Mouse (Mus musculus): ENCODE measurements at regions not wholly inside any gene's neighbourhood (a gene's known extent, or its start where the extent isn't known, plus 50 kb on each side); places are given as distances from the start of the nearest gene placed in this dataset.
A peak's percentile ranks its signal among the peaks of the same experiment; 100 is the strongest.

GRCm38 (mm10) chr1:157906168-157906567, 399.6 kb downstream of the Sec16b start:
- H3K4me1 ChIP-seq (ENCODE audit: control insufficient read depth in 2 of 2, insufficient read depth in 2 of 2, low read length in 2 of 2, poor library complexity in 1 of 2): no peaks in the 10 kb centered on the region
- H3K27ac ChIP-seq (ENCODE audit: insufficient read depth, low read depth, low read length, poor library complexity, severe bottlenecking): no peak overlapping the region
- TF ChIP-seq CHD2 (IDR thresholded peaks at IDR 0.05; ENCODE audit: low read depth, low read length) (no peak), MAFK (IDR thresholded peaks at IDR 0.05; ENCODE audit: insufficient read depth, low read depth, low read length) (no peak), ZC3H11A (IDR thresholded peaks at IDR 0.05; ENCODE audit: borderline replicate concordance, low read depth, low read length) (no peak), HCFC1 (IDR thresholded peaks at IDR 0.05; ENCODE audit: borderline replicate concordance, insufficient read depth, low read length) (no peak), ZNF384 (IDR thresholded peaks at IDR 0.05; ENCODE audit: low read depth, low read length) (no peak)
- no peak overlapping the region for H3K9ac ChIP-seq (ENCODE audit: insufficient read depth, low read depth, low read length, poor library complexity, severe bottlenecking)
- in situ Hi-C loops (cut with MboI; ENCODE audit: low sequenced_read_pairs in 2 of 2, unreplicated experiment in 2 of 2): no loop called here
- H3K36me3 ChIP-seq (ENCODE audit: control insufficient read depth, insufficient read depth, low read length, poor library complexity, severe bottlenecking): no peaks in the 10 kb centered on the region
- no peaks in the 10 kb centered on the region for H3K9me3 ChIP-seq (ENCODE audit: control insufficient read depth, insufficient read depth, low read depth, low read length)
- DNase-seq (ENCODE audit: low read depth, low spot score): no peak
- no peak overlapping the region for H3K4me3 ChIP-seq (ENCODE audit: insufficient read depth in 1 of 2, low read depth in 1 of 2, low read length in 2 of 2, poor library complexity in 1 of 2, severe bottlenecking in 1 of 2)

- Histone ChIP-seq H3K27ac (ENCODE audit: insufficient read depth, low read depth, low read length, poor library complexity, severe bottlenecking) (no peak overlapping the region), H3K4me3 (ENCODE audit: insufficient read depth in 1 of 2, low read depth in 1 of 2, low read length in 2 of 2, poor library complexity in 1 of 2, severe bottlenecking in 1 of 2) (no peak overlapping the region), H3K9me3 (ENCODE audit: control insufficient read depth, insufficient read depth, low read depth, low read length) (no peaks in the 10 kb centered on the region), H3K36me3 (ENCODE audit: control insufficient read depth, insufficient read depth, low read length, poor library complexity, severe bottlenecking) (no peaks in the 10 kb centered on the region), H3K4me1 (ENCODE audit: control insufficient read depth in 2 of 2, insufficient read depth in 2 of 2, low read length in 2 of 2, poor library complexity in 1 of 2) (no peaks in the 10 kb centered on the region), H3K9ac (ENCODE audit: insufficient read depth, low read depth, low read length, poor library complexity, severe bottlenecking) (no peak overlapping the region)
- in situ Hi-C loops (cut with MboI; ENCODE audit: low sequenced_read_pairs in 2 of 2, unreplicated experiment in 2 of 2): no loop called here
- TF ChIP-seq ZC3H11A (IDR thresholded peaks at IDR 0.05; ENCODE audit: borderline replicate concordance, low read depth, low read length): no peak
- no peak for TF ChIP-seq CHD2 (IDR thresholded peaks at IDR 0.05; ENCODE audit: low read depth, low read length)
- no peak for TF ChIP-seq HCFC1 (IDR thresholded peaks at IDR 0.05; ENCODE audit: borderline replicate concordance, insufficient read depth, low read length)
- TF ChIP-seq ZNF384 (IDR thresholded peaks at IDR 0.05; ENCODE audit: low read depth, low read length): no peak
- no peak for TF ChIP-seq MAFK (IDR thresholded peaks at IDR 0.05; ENCODE audit: insufficient read depth, low read depth, low read length)
- no peak for DNase-seq (ENCODE audit: low read depth, low spot score)
Measured at GRCm38 (mm10) chr1:157937800-157938348, 418.3 kb downstream of the Brinp2 start.

GRCm38 (mm10) chr1:157939516-157939915, 416.6 kb downstream of the Brinp2 start:
- Histone ChIP-seq H3K36me3 (ENCODE audit: control insufficient read depth, insufficient read depth, low read length, poor library complexity, severe bottlenecking) (no peaks in the 10 kb centered on the region), H3K9ac (ENCODE audit: insufficient read depth, low read depth, low read length, poor library complexity, severe bottlenecking) (no peak overlapping the region), H3K27ac (ENCODE audit: insufficient read depth, low read depth, low read length, poor library complexity, severe bottlenecking) (no peak overlapping the region), H3K4me3 (ENCODE audit: insufficient read depth in 1 of 2, low read depth in 1 of 2, low read length in 2 of 2, poor library complexity in 1 of 2, severe bottlenecking in 1 of 2) (no peak overlapping the region), H3K9me3 (ENCODE audit: control insufficient read depth, insufficient read depth, low read depth, low read length) (no peaks in the 10 kb centered on the region), H3K4me1 (ENCODE audit: control insufficient read depth in 2 of 2, insufficient read depth in 2 of 2, low read length in 2 of 2, poor library complexity in 1 of 2) (no peaks in the 10 kb centered on the region)
- in situ Hi-C loops (cut with MboI; ENCODE audit: low sequenced_read_pairs in 2 of 2, unreplicated experiment in 2 of 2): no loop called here
- no peak for DNase-seq (ENCODE audit: low read depth, low spot score)
- TF ChIP-seq ZC3H11A (IDR thresholded peaks at IDR 0.05; ENCODE audit: borderline replicate concordance, low read depth, low read length) (no peak), CHD2 (IDR thresholded peaks at IDR 0.05; ENCODE audit: low read depth, low read length) (no peak), HCFC1 (IDR thresholded peaks at IDR 0.05; ENCODE audit: borderline replicate concordance, insufficient read depth, low read length) (no peak), MAFK (IDR thresholded peaks at IDR 0.05; ENCODE audit: insufficient read depth, low read depth, low read length) (no peak), ZNF384 (IDR thresholded peaks at IDR 0.05; ENCODE audit: low read depth, low read length) (no peak)

- TF ChIP-seq MAFK (IDR thresholded peaks at IDR 0.05; ENCODE audit: insufficient read depth, low read depth, low read length): 0 out of 2 replicates have a peak, but pooled peaks have one; percentile 23
- TF ChIP-seq ZNF384 (IDR thresholded peaks at IDR 0.05; ENCODE audit: low read depth, low read length): no peak
- no peak for TF ChIP-seq ZC3H11A (IDR thresholded peaks at IDR 0.05; ENCODE audit: borderline replicate concordance, low read depth, low read length)
- Histone ChIP-seq H3K36me3 (ENCODE audit: control insufficient read depth, insufficient read depth, low read length, poor library complexity, severe bottlenecking) (no peaks in the 10 kb centered on the region), H3K9ac (ENCODE audit: insufficient read depth, low read depth, low read length, poor library complexity, severe bottlenecking) (no peak overlapping the region), H3K27ac (ENCODE audit: insufficient read depth, low read depth, low read length, poor library complexity, severe bottlenecking) (no peak overlapping the region), H3K4me3 (ENCODE audit: insufficient read depth in 1 of 2, low read depth in 1 of 2, low read length in 2 of 2, poor library complexity in 1 of 2, severe bottlenecking in 1 of 2) (no peak overlapping the region), H3K4me1 (ENCODE audit: control insufficient read depth in 2 of 2, insufficient read depth in 2 of 2, low read length in 2 of 2, poor library complexity in 1 of 2) (no peaks in the 10 kb centered on the region), H3K9me3 (ENCODE audit: control insufficient read depth, insufficient read depth, low read depth, low read length) (no peaks in the 10 kb centered on the region)
- DNase-seq (ENCODE audit: low read depth, low spot score): peak; percentile 16
- in situ Hi-C loops (cut with MboI; ENCODE audit: low sequenced_read_pairs in 2 of 2, unreplicated experiment in 2 of 2): no loop called here
Measured at GRCm38 (mm10) chr1:157940331-157940758, 415.8 kb downstream of the Brinp2 start.

- in situ Hi-C loops (cut with MboI; ENCODE audit: low sequenced_read_pairs in 2 of 2, unreplicated experiment in 2 of 2): no loop called here
- no peak for DNase-seq (ENCODE audit: low read depth, low spot score)
- Histone ChIP-seq H3K9me3 (ENCODE audit: control insufficient read depth, insufficient read depth, low read depth, low read length) (no peaks in the 10 kb centered on the region), H3K9ac (ENCODE audit: insufficient read depth, low read depth, low read length, poor library complexity, severe bottlenecking) (no peak overlapping the region), H3K27ac (ENCODE audit: insufficient read depth, low read depth, low read length, poor library complexity, severe bottlenecking) (no peak overlapping the region), H3K4me3 (ENCODE audit: insufficient read depth in 1 of 2, low read depth in 1 of 2, low read length in 2 of 2, poor library complexity in 1 of 2, severe bottlenecking in 1 of 2) (no peak overlapping the region), H3K36me3 (ENCODE audit: control insufficient read depth, insufficient read depth, low read length, poor library complexity, severe bottlenecking) (no peaks in the 10 kb centered on the region), H3K4me1 (ENCODE audit: control insufficient read depth in 2 of 2, insufficient read depth in 2 of 2, low read length in 2 of 2, poor library complexity in 1 of 2) (no peaks in the 10 kb centered on the region)
- TF ChIP-seq ZNF384 (IDR thresholded peaks at IDR 0.05; ENCODE audit: low read depth, low read length) (no peak), ZC3H11A (IDR thresholded peaks at IDR 0.05; ENCODE audit: borderline replicate concordance, low read depth, low read length) (no peak), CHD2 (IDR thresholded peaks at IDR 0.05; ENCODE audit: low read depth, low read length) (no peak), HCFC1 (IDR thresholded peaks at IDR 0.05; ENCODE audit: borderline replicate concordance, insufficient read depth, low read length) (no peak), MAFK (IDR thresholded peaks at IDR 0.05; ENCODE audit: insufficient read depth, low read depth, low read length) (no peak)
Measured at GRCm38 (mm10) chr1:157957506-157957905, 398.6 kb downstream of the Brinp2 start.
